Mouse (Mus musculus) ES-E14 (cell line): ENCODE measurements around the gene Zfp629. TPM values are rescaled to one million over a fixed set of nuclear protein-coding genes. Genes with fewer than 3 reads are reported as not detected.
A peak's percentile ranks its signal among the peaks of the same experiment; 100 is the strongest.
"Not testable (repeated sequence)": the region's sequence is repeated elsewhere in the genome, so short reads cannot be mapped to it uniquely, and the experiment has no call there.

Experiments used
- DNase-seq: peaks from one replicate; pipeline ENCODE4 v3.0.0-alpha.2; 2013; ENCODE audit warnings: low read depth, low spot score
- H3K27ac ChIP-seq: 2 replicates; pipeline ENCODE4 v1.5.1; 2012; ENCODE audit warnings: low read depth, mild to moderate bottlenecking, low read length, moderate library complexity, mixed read lengths; ENCODE audit not compliant: poor library complexity, insufficient read depth, severe bottlenecking
- H3K36me3 ChIP-seq: 2 replicates; pipeline ENCODE4 v1.6.1; 2012; ENCODE audit warnings: mild to moderate bottlenecking, low read length, moderate library complexity, mixed read lengths; ENCODE audit not compliant: control insufficient read depth, poor library complexity, insufficient read depth, severe bottlenecking
- H3K4me1 ChIP-seq, 2 experiments: fragments of 150-350 bp in 1 of 2; sonication (generic) in 1 of 2; 2 replicates each; pipeline ENCODE4 v1.6.1; 2012; ENCODE audit warnings: low read length in 2 of 2, mild to moderate bottlenecking in 1 of 2, mixed read lengths in 1 of 2; ENCODE audit not compliant: control insufficient read depth in 2 of 2, insufficient read depth in 2 of 2, poor library complexity in 1 of 2
- H3K4me3 ChIP-seq, 2 experiments: fragments of 150-350 bp in 1 of 2; sonication (generic) in 1 of 2; 2 replicates each; pipeline ENCODE4 v1.5.1; 2012; ENCODE audit warnings: low read length in 2 of 2, low read depth in 1 of 2, mild to moderate bottlenecking in 1 of 2, mixed read lengths in 1 of 2; ENCODE audit not compliant: insufficient read depth in 1 of 2, poor library complexity in 1 of 2, severe bottlenecking in 1 of 2
- H3K9ac ChIP-seq: 2 replicates; pipeline ENCODE4 v1.6.1; 2012; ENCODE audit warnings: low read depth, mild to moderate bottlenecking, low read length, mixed read lengths; ENCODE audit not compliant: poor library complexity, insufficient read depth, severe bottlenecking
- H3K9me3 ChIP-seq: fragments of 150-350 bp; sonication (generic); 2 replicates; pipeline ENCODE4 v1.6.1; 2012; ENCODE audit warnings: low read depth, mild to moderate bottlenecking, low read length; ENCODE audit not compliant: control insufficient read depth, insufficient read depth
- CHD2 ChIP-seq: IDR thresholded peaks from 2 replicates; pipeline ENCODE4 v1.6.1; 2014; ENCODE audit warnings: mild to moderate bottlenecking, low read depth, low read length, inconsistent platforms
- HCFC1 ChIP-seq: IDR thresholded peaks from 2 replicates; pipeline ENCODE4 v1.6.1; 2012; ENCODE audit warnings: low read length, inconsistent platforms, borderline replicate concordance; ENCODE audit not compliant: insufficient read depth
- MAFK ChIP-seq: IDR thresholded peaks from 2 replicates; pipeline ENCODE4 v1.6.1; 2014; ENCODE audit warnings: mild to moderate bottlenecking, low read depth, low read length, inconsistent platforms; ENCODE audit not compliant: insufficient read depth
- ZC3H11A ChIP-seq: IDR thresholded peaks from 2 replicates; pipeline ENCODE4 v1.6.1; 2012; ENCODE audit warnings: low read depth, mild to moderate bottlenecking, inconsistent platforms, low read length, borderline replicate concordance
- ZNF384 ChIP-seq: IDR thresholded peaks from 2 replicates; pipeline ENCODE4 v1.6.1; 2012; ENCODE audit warnings: low read depth, low read length, inconsistent platforms
- in situ Hi-C, 2 experiments: fragments of 600-800 bp; cut with MboI; formaldehyde crosslinking; loops; one replicate each; pipeline ENCODE4 v1.15.1; 2025; ENCODE audit warnings: low sequenced_read_pairs in 2 of 2, inconsistent platforms in 1 of 2; ENCODE audit not compliant: unreplicated experiment in 2 of 2
- total RNA-seq: library from RNA; depleted of rRNA; stranded (reverse); fragments of 300-350 nt; gene quantifications from 2 replicates; pipeline ENCODE4 v1.2.3, GENCODE M21; 2012

Zfp629 gene
- total RNA-seq, 1 experiment = 2.1 TPM

GRCm38 (mm10) chr7:127654318-127654717 lies 38.7 kb upstream of the Zfp629 start:
- H3K9me3 ChIP-seq = no peaks in the 10 kb centered on the region
- TF ChIP-seq HCFC1 (no peak), ZC3H11A (no peak), CHD2 (no peak), ZNF384 (no peak), MAFK (no peak)
- no peak overlapping the region for H3K27ac ChIP-seq
- DNase-seq = no peak
- no peaks in the 10 kb centered on the region for H3K36me3 ChIP-seq
- peaks cover 0 to 6% of the 10 kb centered on the region in 2 experiments; a peak in 1 of 4 replicates for H3K4me1 ChIP-seq
- in situ Hi-C loops = no loop called here
- H3K4me3 ChIP-seq = no peak overlapping the region
- no peak overlapping the region for H3K9ac ChIP-seq

GRCm38 (mm10) chr7:127652050-127652449 lies 36.5 kb upstream of the Zfp629 start:
- Histone ChIP-seq H3K36me3 (no peaks in the 10 kb centered on the region), H3K9ac (peak overlapping the region; percentile 13; the same call in 1 of the 2 replicates), H3K4me3 (peak overlapping the region in 1 of 2 experiments; percentile 5; a peak in 2 of 4 replicates), H3K9me3 (no peaks in the 10 kb centered on the region), H3K4me1 (peaks cover 0 to 4% of the 10 kb centered on the region in 2 experiments; a peak in 1 of 4 replicates), H3K27ac (no peak overlapping the region)
- no peak for DNase-seq
- TF ChIP-seq ZNF384 (no peak), MAFK (no peak), CHD2 (no peak), HCFC1 (no peak), ZC3H11A (no peak)
- in situ Hi-C loops = no loop called here

GRCm38 (mm10) chr7:127651624-127652023 lies 36.0 kb upstream of the Zfp629 start:
- in situ Hi-C loops = no loop called here
- no peak overlapping the region for H3K4me3 ChIP-seq
- no peaks in the 10 kb centered on the region for H3K9me3 ChIP-seq
- H3K36me3 ChIP-seq = no peaks in the 10 kb centered on the region
- no peak for TF ChIP-seq MAFK
- no peak for TF ChIP-seq ZC3H11A
- no peak for TF ChIP-seq HCFC1
- TF ChIP-seq CHD2 = no peak
- no peak for TF ChIP-seq ZNF384
- DNase-seq = no peak
- no peak overlapping the region for H3K27ac ChIP-seq
- H3K9ac ChIP-seq = no peak overlapping the region
- H3K4me1 ChIP-seq = peaks cover 0 to 3% of the 10 kb centered on the region in 2 experiments; a peak in 1 of 4 replicates

- in situ Hi-C loops = no loop called here
- Histone ChIP-seq H3K4me3 (no peak overlapping the region), H3K9ac (no peak overlapping the region)
Measured at GRCm38 (mm10) chr7:127649206-127649605, 33.6 kb upstream of the Zfp629 start.

GRCm38 (mm10) chr7:127648516-127649201 lies 33.1 kb upstream of the Zfp629 start:
- no peak for DNase-seq

More at GRCm38 (mm10) chr7:127649206-127649605, 33.6 kb upstream of the Zfp629 start:
- no peak for DNase-seq
- no peaks in the 10 kb centered on the region for H3K36me3 ChIP-seq
- no peaks in the 10 kb centered on the region for H3K9me3 ChIP-seq
- TF ChIP-seq ZNF384 (no peak), MAFK (no peak), CHD2 (no peak), HCFC1 (no peak), ZC3H11A (no peak)
- H3K27ac ChIP-seq = no peak overlapping the region; the same call in 1 of the 2 replicates
- peaks cover 0 to 6% of the 10 kb centered on the region in 2 experiments; a peak in 1 of 4 replicates for H3K4me1 ChIP-seq

GRCm38 (mm10) chr7:127647576-127647975 lies 32.0 kb upstream of the Zfp629 start:
- H3K9me3 ChIP-seq, H3K4me1 ChIP-seq, H3K4me3 ChIP-seq, in situ Hi-C loops, H3K36me3 ChIP-seq, H3K27ac ChIP-seq, DNase-seq, H3K9ac ChIP-seq: not testable (repeated sequence)

More at GRCm38 (mm10) chr7:127648516-127649201, 33.1 kb upstream of the Zfp629 start:
- H3K27ac ChIP-seq = no peak overlapping the region
- peaks cover 0 to 6% of the 10 kb centered on the region in 2 experiments; a peak in 1 of 4 replicates for H3K4me1 ChIP-seq
- in situ Hi-C loops = no loop called here
- TF ChIP-seq MAFK (no peak), ZNF384 (no peak), ZC3H11A (no peak), HCFC1 (no peak), CHD2 (no peak)
- H3K9me3 ChIP-seq = no peaks in the 10 kb centered on the region
- H3K9ac ChIP-seq = no peak overlapping the region
- H3K36me3 ChIP-seq = no peaks in the 10 kb centered on the region
- H3K4me3 ChIP-seq = no peak overlapping the region
